Mouse (Mus musculus) common myeloid progenitor, adult 5-6 weeks (primary cell): ENCODE results near the gene Suds3. TPM values are rescaled to one million over a fixed set of nuclear protein-coding genes. Genes with fewer than 3 reads are reported as not detected.

Source experiments
- ATAC-seq: replicated peaks from 2 replicates; pipeline ENCODE4 v1.8.0; 2016; ENCODE audit warnings: low read depth, mild to moderate bottlenecking, moderate TSS enrichment, inconsistent platforms; ENCODE audit not compliant: poor library complexity, severe bottlenecking
- total RNA-seq: library from RNA; stranded (forward); fragments of 200-1000, 187-1606 nt; gene quantifications from 2 replicates; pipeline ENCODE4 v1.2.3, GENCODE M21; 2017

The Suds3 gene
- total RNA-seq, 1 experiment from 2014 or later, result 95.5 TPM

GRCm38 (mm10) chr5:117137011-117137410 is 21.1 kb upstream of the Suds3 start:
- ATAC-seq, result no peak

GRCm38 (mm10) chr5:117136570-117136969 is 20.7 kb upstream of the Suds3 start:
- ATAC-seq, result no peak

- ATAC-seq, result peak; percentile 59
Observed at GRCm38 (mm10) chr5:117135869-117136268, 20.0 kb upstream of the Suds3 start.

- no peak for ATAC-seq
Observed at GRCm38 (mm10) chr5:117134889-117135456, 19.1 kb upstream of the Suds3 start.

- ATAC-seq, result 0 out of 2 replicates have a peak, but pooled peaks have one; percentile 6
Observed at GRCm38 (mm10) chr5:117134066-117134888, 18.4 kb upstream of the Suds3 start.

- ATAC-seq, result peak; percentile 80
Observed at GRCm38 (mm10) chr5:117133446-117134065, 17.6 kb upstream of the Suds3 start.

- no peak for ATAC-seq
Observed at GRCm38 (mm10) chr5:117130726-117131125, 14.8 kb upstream of the Suds3 start.

- no peak for ATAC-seq
Observed at GRCm38 (mm10) chr5:117127051-117127450, 11.1 kb upstream of the Suds3 start.

GRCm38 (mm10) chr5:117125482-117126346 is 9.8 kb upstream of the Suds3 start:
- no peak for ATAC-seq

GRCm38 (mm10) chr5:117123840-117124239 is 7.9 kb upstream of the Suds3 start:
- no peak for ATAC-seq

GRCm38 (mm10) chr5:117123102-117123501 is 7.2 kb upstream of the Suds3 start:
- no peak for ATAC-seq

- no peak for ATAC-seq
Observed at GRCm38 (mm10) chr5:117121657-117122056, 5.7 kb upstream of the Suds3 start.

- no peak for ATAC-seq
Observed at GRCm38 (mm10) chr5:117120489-117121466, 4.9 kb upstream of the Suds3 start.

- peak; percentile 85 for ATAC-seq
Observed at GRCm38 (mm10) chr5:117119777-117120488, 4.0 kb upstream of the Suds3 start, which contains the start of gene Taok3. Gene Taok3 (plus strand): TSS chr5:117120129.

GRCm38 (mm10) chr5:117118850-117119249 is 2.9 kb upstream of the Suds3 start:
- ATAC-seq, result no peak

- no peak for ATAC-seq
Observed at GRCm38 (mm10) chr5:117118220-117118619, 2.3 kb upstream of the Suds3 start.

- no peak for ATAC-seq
Observed at GRCm38 (mm10) chr5:117117716-117118115, 1.8 kb upstream of the Suds3 start.

GRCm38 (mm10) chr5:117117241-117117640 is 1.3 kb upstream of the Suds3 start:
- ATAC-seq, result no peak
